Mouse (Mus musculus) neural tube, embryonic 11.5 days (tissue): Measurements from ENCODE around the gene Olfr610. TPM values are rescaled to one million over a fixed set of nuclear protein-coding genes. Genes with fewer than 3 reads are reported as not detected.

Experiments used
- polyA plus RNA-seq: library from polyadenylated mRNA; unstranded; fragments of >200 nt; fragmentation: Nextera tagmentation; extraction: Ambion mirVana; gene quantifications from 2 replicates; pipeline ENCODE4 v1.2.1, GENCODE M21; 2014

Gene Olfr610
- polyA plus RNA-seq, 1 experiment from 2014 or later: not detected

Other genes with a start within 250 kb of the Olfr610 start
- gene Olfr596, start 206.5 kb downstream of the Olfr610 start, polyA plus RNA-seq: not detected in 2 replicates
- not detected in 2 replicates for gene Olfr597, start 195.8 kb downstream of the Olfr610 start, polyA plus RNA-seq
- gene Olfr598, start 188.6 kb downstream of the Olfr610 start, polyA plus RNA-seq: not detected in 2 replicates
- not detected in 2 replicates for gene Olfr599, start 176.2 kb downstream of the Olfr610 start, polyA plus RNA-seq
- gene Olfr600, start 162.5 kb downstream of the Olfr610 start, polyA plus RNA-seq: not detected in 2 replicates
- not detected in 2 replicates for gene Olfr601, start 149.5 kb downstream of the Olfr610 start, polyA plus RNA-seq
- not detected in 2 replicates for gene Olfr603, start 125.9 kb downstream of the Olfr610 start, polyA plus RNA-seq
- not detected in 2 replicates for gene Usp17lc, start 97.0 kb downstream of the Olfr610 start, polyA plus RNA-seq
- gene Olfr605, start 66.7 kb downstream of the Olfr610 start, polyA plus RNA-seq: not detected in 2 replicates
- gene Olfr606, start 63.1 kb downstream of the Olfr610 start, polyA plus RNA-seq: not detected in 2 replicates
- gene Olfr607, start 48.0 kb downstream of the Olfr610 start, polyA plus RNA-seq: not detected in 2 replicates
- not detected in 2 replicates for gene Olfr608, start 42.2 kb downstream of the Olfr610 start, polyA plus RNA-seq
- not detected in 2 replicates for gene Olfr609, start 14.1 kb downstream of the Olfr610 start, polyA plus RNA-seq
- not detected in 2 replicates for gene Olfr611, start 8.7 kb upstream of the Olfr610 start, polyA plus RNA-seq
- gene Olfr612, start 30.6 kb upstream of the Olfr610 start, polyA plus RNA-seq: not detected in 2 replicates
- gene Olfr613, start 36.0 kb upstream of the Olfr610 start, polyA plus RNA-seq: not detected in 2 replicates
- not detected in 2 replicates for gene Olfr615, start 44.0 kb upstream of the Olfr610 start, polyA plus RNA-seq
- gene Olfr616, start 57.0 kb upstream of the Olfr610 start, polyA plus RNA-seq: not detected in 2 replicates
- gene Olfr617, start 60.9 kb upstream of the Olfr610 start, polyA plus RNA-seq: not detected in 2 replicates
- not detected in 2 replicates for gene Olfr618, start 78.0 kb upstream of the Olfr610 start, polyA plus RNA-seq
- gene Olfr619, start 88.5 kb upstream of the Olfr610 start, polyA plus RNA-seq: not detected in 2 replicates
- not detected in 2 replicates for gene Olfr620, start 100.4 kb upstream of the Olfr610 start, polyA plus RNA-seq
- gene Olfr622, start 130.6 kb upstream of the Olfr610 start, polyA plus RNA-seq: not detected in 2 replicates
- gene Olfr623, start 151.6 kb upstream of the Olfr610 start, polyA plus RNA-seq: not detected in 2 replicates
- gene Olfr624, start 159.1 kb upstream of the Olfr610 start, polyA plus RNA-seq: 0.04 TPM in 2 replicates
- not detected in 2 replicates for gene Olfr625-ps1, start 170.6 kb upstream of the Olfr610 start, polyA plus RNA-seq
- gene Olfr243, start 202.5 kb upstream of the Olfr610 start, polyA plus RNA-seq: not detected in 2 replicates
- gene Olfr628, start 218.3 kb upstream of the Olfr610 start, polyA plus RNA-seq: not detected in 2 replicates
- not detected in 2 replicates for gene Olfr629, start 232.8 kb upstream of the Olfr610 start, polyA plus RNA-seq
- gene Olfr630, start 245.2 kb upstream of the Olfr610 start, polyA plus RNA-seq: not detected in 2 replicates